Mouse (Mus musculus): ENCODE results near the gene Xylt1.
A peak's percentile ranks its signal among the peaks of the same experiment; 100 is the strongest.

The Xylt1 gene

DNA sequence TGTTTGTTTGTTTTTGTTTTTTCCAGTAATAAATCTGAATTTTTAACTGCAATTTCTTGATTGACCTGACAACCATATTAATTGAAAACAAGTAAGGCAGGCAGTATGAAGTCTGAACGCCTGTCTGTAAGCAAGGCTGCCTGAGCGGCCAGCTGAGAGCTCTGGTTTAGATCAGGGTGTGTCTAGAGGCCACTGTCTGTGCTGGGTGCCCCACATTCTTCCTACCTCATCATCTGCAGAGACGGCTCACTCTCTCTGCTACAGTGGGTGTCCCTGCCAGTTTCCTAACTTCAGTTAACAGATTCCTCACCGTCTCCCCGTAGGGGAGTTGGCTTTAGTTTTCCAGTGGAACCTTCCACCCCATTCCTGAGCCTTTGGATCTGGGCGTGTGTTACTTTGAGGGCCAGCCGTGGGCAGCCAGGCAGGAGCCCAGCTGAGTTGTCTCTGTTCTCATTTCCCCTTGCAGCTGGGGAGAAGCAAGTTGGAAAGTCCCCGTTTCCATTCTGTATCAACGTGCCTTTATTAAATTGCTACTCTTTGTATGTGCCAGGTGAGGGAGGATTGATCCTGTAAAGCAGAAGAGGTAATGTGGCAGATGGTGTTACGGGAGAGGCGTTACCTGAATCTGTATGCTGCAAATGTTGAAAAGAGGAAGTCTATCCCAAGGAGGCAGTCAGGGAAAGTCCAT, 187.0 kb downstream of the Xylt1 start:
- no peak for DNase-seq

DNA sequence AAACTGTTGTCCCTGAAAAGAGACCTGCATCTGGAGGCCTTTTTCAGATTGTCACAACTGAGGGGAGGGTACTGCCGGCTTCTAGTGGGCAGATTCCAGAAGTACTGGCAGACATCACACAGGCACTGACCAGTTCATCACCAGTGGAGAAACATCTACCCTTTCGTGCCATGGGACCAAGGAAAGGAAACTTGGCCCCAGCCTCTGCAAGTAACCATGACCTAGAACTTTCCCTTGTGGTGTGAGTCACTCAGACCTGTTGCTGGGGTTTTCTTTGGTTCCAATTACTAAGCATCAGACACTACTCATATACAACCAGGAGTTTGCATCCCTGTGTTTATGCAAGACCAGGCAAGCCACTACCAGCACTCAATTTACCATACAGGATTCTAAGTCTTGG, 190.4 kb downstream of the Xylt1 start:
- no peak for DNase-seq

DNA sequence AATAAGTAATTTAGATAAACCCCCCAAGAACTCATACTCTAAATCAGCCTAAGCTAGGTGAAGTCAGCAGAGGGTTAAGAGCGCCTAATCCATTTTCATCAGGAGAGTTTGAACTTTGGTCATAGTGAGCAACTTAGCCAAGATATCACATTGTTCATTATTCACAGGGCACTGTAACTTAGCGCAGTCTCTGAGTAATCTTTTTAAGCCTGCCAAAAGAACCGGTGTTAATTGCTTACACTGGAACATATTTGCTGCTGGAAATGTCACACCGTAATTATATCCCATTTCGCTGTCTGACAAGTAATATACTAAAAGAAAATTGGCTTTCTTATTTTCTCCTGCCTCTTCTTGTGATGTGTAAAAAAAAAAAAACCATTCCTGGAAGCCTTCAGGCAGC, 190.9 kb downstream of the Xylt1 start:
- no peak for DNase-seq

DNA sequence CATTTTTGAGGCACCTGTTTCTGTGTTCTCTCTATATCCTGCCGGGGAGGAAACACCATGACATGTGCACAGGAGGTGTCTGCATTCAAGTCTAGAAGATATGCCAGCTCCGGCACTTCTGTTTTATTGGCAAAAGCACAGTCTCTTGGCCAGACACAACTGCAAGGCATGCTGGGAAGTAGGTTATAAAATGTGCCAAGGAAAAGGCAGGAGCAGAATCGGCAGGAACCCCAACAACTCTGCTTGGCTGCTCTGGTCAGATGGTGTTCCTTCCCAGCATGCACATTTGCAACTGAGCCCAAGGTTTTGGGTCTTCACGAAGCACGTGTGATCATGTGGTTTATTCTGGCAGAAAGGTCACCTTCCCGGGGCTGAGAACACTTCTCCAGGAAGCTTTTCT, 192.4 kb downstream of the Xylt1 start:
- DNase-seq: no peak

DNA sequence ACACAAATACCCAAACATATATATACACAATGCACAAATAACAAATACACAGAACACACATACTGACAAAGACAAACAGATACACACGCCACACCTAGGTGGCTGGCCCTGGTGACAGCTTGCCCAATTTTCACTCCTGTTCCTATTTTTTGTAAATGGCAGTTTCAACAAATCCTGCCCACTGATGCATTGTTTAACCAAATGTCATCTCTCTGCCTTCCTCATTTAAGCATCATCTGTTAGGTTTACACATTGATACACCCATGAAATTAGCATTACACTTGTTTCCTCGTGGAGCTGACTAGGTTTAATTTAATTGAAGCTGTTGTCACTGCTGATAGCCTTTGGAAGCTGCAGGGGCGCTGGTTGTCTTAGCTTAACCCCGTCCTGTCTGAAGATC, 194.6 kb downstream of the Xylt1 start:
- no peak for DNase-seq

DNA sequence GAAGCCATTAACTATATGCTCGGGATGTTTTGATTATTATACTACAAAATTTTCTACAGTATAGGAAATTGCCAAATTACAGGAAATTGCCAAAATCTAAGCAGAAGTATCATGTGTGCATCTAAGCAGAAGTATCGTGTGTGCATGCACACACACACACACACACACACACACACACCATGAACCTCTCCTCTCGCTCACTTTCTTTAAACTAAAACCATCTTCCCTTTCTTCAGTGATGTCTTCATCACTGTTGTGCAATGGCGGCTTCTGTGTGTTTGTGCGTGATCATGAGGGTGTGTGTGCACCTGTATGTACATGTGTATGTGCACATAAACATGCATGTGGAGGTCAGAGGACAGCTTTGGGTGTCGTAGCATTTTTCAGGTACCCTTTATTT, 196.3 kb downstream of the Xylt1 start:
- DNase-seq: no peak

DNA sequence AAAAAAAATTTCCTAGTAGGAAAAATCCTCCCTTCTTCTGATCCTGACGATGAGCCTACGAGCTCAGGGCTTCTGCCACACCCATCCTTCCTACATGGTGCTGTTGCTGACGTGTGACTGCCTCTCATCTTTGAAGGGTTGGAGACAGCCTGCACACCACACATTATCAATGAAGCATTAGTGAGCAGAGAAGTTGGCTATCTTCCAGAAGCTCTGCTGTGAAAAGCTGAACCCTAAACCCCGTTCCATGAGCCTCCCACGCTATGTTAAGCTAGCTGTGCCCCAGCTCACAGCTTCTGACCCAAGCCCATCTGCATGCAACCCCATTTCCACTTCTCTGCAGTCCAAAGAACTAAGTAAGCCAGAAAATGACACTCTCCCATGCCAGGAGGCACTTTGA, 204.4 kb downstream of the Xylt1 start:
- no peak for DNase-seq

DNA sequence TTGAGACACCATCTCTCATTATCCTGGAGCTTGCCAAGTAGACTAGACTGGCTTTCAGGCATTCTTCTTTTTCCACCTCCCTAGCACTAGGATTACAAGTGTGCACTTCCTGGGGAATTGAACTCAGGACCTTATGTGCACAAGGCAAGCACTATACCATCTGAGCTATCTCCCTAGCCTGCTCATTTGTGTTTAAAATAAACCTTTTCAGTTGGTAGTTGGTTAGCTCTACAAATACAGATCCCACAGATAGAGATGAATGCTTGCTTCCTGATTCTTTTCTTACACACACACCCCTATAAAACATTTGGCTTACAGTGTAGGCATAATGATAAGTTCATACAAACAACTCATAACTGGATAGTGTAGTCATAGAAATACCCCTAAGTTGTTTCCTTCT, 206.0 kb downstream of the Xylt1 start:
- no peak for DNase-seq

DNA sequence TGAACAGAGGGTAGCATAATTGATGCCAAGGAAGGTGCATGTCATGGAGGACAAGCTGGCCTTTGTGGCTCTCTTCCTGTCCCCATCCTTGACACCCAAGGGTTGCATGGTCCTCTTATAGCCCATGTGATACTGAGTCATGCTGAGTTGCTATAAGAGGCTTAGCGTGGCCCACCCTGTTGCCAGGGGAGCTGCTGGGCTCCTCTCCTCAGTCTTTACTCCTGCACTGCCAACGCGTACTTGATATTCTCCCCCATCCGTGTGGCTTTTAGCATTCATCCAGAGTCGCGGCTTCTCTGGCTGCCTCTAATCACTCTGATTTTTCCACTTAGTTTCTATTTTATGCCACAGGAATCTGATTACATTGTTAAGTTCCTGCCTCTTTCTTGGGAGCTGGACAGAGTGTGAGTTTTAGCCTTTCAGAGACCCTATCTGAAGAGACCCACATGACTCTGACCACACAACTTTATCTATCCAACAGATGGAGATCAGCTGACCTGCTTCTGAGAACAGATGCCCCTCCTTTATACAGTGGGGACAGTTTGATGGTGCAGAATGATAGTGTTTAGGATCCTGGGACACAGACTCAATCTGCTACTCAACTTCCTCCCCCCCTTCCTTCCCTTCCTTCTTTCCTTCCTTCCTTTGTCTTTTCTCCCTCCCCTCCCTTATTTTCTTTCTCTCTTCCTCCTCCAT, 206.6 kb downstream of the Xylt1 start:
- no peak for DNase-seq

DNA sequence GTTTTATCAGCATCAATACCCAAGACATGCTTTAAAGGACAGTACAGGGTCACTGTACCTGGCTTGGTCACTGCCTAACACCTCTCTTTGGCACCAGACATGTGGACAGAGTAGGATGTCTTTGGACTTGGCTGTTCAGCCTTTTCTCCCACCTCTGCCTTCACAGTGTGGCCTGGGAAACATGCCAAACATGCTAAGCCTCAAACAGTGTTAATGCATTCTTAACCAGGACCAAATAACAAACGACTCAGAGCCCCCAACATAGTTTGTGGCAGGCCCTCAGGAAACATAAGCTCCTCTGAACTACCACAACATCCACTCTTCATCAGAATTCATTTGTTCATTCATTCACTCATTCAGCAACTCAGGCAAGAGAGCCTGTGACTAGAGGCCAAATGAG, 207.6 kb downstream of the Xylt1 start:
- no peak for DNase-seq

DNA sequence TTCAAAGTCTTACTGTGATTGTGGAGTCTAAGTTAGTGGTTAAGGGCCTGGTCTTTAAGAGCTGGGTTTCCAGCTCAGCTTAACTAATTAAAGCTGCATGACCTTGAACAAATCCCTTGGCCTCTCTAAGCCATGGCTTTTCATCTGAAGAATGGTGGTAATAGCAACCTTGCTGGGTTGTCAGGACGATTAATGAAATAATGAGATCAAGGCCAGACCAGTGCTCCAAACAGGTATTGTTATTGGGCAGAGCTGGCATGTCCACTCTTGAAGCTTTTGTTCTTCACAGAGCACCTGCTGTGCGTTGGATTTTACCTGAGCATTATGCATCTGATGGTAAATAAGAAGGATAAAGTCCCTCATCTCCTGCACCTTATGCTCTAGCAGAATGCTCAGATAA, 208.6 kb downstream of the Xylt1 start:
- DNase-seq: no peak

DNA sequence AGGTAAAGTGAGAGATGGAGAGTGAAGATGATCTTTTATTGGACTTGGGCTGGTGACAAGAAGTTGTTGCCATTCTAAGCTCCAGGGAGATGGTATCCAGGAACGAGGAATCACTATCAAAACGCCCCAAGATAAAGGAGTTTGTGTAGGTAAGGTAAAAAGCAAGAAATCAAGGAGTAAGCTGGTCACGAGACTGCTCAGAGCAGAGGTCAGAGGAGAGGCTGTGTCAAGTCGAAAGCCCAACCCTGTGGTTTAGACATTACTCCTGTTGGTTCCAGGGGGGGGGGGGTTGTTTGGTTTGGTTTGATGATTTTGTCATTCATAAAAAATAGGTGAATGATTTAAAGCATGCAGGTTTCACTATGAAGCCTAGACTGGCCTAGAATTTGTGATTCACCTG, 209.0 kb downstream of the Xylt1 start:
- DNase-seq: no peak

DNA sequence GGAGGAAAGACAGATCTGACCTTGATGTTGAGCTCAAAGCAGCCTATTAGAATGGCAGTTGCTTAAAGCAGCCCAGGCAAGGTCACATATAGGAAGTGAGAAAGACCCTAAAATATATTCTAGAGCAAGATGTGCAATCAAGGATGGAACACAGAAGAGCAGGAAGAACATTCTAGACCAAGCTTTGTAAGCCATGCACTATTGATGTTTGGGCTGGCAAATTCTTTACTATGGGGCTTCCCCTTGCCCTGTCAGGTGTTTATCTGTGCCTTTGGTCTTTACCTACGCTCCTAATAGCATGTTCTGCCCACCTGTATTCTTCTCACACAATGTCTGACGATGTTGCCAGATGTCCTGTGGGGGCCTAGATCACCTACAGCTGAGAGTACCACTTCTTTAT, 213.4 kb downstream of the Xylt1 start:
- no peak for DNase-seq

DNA sequence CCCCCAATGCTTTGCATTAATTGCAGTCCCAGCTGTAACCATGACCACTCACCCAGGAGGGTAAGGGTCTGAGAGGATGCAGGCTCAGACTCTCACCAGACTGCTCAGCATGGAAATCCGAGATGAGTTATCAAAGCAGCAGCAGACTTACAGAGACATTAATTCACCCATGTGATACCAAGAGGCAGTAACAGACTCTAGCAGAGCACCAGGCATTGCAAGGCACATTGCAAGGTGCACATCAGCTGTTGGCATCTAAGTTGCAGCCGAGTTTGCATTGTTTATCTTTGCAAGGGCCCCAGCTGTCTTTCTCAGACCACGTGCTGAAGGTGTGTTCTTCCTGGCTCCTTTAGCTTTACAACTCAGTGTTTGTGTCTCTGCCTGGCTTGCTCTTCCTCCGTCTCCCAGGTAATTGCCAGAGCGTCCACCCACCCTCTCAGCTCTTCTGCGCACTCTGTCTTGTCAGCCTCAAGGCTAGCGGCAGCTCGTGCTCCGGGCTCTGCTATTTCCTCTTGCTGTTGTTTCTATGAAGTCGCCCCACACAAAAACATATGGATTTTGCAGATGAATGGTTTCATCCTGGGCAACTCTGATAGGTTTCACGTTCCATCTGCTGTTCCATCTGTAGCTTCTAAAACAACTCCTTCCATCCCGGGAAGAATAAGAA, 214.4 kb downstream of the Xylt1 start:
- no peak for DNase-seq

DNA sequence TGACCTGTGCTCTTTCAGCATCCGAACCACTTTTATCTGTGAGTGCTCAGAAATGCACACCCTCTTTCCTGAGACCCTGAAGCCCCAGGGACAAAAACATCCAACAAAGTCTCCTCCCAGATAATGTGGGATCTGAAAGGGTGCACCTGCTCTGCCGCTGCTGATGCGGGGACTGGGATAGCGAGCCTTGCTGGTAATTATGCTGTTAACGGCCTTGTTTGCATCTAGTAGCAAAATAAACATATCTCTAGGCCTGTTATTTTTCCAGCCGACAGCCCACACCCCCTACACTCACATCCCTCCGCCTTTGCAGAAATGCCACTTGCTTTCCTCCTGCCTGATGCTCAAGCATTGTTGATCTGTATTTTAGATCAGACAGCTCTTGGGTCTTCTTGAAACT, 219.7 kb downstream of the Xylt1 start:
- DNase-seq: no peak

DNA sequence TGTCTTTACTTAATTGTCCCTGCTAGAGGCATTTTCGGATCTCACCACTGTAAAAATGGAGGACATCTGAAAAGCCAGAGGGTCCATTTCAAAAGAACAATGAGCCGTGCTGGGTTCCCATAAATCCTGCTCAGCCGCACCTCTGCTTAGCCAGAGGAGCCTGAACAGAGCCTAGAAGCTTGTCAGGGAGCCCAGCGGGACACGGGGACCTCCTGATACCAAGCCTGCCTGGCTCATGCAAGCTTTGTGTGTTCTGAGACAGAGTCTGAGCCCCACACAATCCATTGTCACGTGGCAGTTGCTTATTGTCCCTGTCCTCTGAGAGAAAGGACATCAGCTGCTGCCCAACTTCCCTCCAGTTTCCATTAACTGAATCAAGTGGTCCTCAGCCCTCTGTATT, 229.7 kb downstream of the Xylt1 start:
- no peak for DNase-seq

DNA sequence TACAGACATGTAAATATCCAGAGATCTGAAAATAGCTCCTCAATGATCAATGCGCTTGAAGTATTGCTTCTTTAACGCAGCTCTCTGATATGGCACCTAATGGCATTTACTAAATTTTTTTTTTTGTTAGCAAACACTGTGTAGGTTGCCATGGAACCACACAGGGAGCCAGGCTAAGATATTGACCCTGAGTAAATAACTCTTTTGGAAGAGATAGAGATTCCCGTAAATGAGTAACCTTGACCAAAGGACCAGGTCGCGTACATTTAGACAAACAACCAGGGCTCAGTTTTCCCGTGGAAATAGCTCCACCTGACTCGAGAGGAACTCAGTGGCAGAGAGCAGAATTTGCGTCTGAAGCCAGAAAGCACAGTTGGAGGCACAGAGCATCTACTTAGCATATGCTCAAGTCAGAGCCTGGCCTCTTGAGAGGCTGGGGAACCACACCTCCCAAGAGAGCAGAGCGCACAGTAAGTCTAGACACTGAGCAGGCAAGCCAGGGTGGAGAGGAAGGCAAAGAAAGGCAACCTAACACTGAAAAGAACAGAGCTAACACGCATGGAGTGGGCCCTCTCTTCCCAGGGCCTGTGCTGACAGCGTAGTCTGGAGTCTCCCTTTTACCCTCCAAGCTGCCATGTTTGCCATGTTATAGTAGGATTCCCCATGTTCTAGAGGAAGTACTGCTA, 232.2 kb downstream of the Xylt1 start:
- peak; percentile 30 for DNase-seq

DNA sequence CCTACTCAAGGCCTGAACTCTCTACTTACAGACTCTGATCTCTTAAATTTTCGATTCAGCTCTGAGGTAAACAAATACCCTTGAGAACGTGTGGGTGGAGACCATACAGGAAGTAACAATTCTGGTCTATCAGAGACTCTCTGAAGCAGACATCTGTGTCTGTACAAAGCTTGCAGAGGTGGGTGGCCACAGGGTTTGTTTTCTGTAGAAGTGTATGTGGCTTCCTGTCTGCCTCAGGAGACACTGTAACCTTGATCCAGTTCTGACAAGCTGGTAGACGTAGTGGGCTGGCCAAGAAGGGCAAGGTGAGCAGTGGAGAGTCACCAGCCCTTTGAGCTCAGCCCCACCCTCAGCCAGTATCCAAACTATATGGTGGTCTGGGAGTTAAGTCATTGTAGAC, 233.0 kb downstream of the Xylt1 start:
- peak; percentile 67 for DNase-seq

DNA sequence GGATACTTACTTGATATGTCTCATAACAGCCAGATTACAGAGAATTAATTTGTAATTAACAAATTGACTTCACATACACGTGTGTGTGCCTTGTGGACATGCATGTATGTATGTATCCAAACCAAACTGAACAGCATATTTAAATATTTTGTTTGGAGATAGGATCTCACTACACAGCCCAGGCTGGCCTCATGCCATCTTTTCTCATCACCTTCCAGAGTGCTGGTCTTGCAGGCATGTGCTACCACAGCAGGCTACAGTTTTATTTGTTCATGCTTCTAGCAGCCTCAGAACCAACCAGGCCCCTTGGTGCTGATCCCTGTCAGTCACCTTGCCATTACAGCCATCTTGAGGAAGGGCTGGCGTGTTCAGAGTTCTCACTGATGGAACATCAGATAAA, 233.6 kb downstream of the Xylt1 start:
- DNase-seq: no peak

DNA sequence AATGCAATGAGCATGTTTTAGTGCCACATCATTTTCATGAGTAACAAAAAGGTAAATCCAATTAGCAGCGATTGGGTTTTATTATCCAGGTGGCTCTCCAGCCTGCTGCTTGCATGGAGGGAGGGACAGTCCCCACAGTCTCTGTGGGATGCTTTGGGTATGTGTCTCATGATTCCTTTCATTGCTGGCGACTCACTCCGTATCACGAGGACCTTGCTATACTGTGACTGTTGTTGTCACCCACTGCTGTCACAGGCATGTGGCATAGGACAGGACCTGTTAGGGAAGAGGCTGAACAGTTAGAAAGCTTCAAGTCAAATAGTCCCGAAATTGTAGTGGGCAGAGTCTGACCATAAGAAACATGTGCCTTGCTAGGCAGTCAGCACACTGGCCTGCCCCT, 234.1 kb downstream of the Xylt1 start:
- DNase-seq: no peak

DNA sequence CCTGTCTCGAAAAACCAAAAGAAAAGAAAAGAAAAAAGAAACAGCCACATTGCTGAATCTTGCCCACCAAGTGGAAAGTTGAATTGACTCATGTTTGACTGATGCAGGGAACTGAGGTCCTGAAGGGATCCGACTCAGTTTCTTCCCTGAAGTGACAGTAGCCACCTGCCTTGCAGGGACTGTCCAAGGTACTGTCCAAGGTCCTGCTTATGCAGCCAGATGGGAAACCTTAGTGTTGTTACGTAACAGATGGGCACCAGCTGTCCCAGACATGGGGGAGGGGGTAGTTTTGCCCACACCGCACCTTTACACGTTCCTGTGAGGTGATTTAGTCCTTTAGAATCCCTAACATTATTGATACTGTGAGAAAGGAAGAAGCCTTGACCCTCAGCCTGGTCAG, 235.5 kb downstream of the Xylt1 start:
- no peak for DNase-seq

DNA sequence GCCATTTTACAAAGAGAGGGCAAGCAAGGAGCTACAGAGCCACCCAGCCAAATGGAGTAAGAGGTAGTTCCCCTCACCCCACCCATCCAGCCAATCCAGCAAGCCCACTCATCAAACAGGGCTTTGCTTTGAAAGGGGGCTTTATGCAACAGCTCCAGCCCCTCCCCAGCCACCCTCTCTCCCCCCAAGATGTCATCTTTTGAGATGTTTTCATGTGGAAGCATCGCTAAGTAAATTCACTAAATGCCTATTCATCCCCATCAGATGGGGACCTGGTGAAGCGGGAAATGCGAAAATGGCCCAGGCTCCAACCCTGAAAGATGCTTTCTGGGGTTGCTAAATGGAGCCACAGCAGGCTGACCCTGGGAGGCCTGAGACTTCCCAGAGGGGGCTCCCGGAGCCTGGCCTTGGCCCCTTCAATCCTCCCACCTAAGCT, 238.0 kb downstream of the Xylt1 start:
- DNase-seq: no peak

DNA sequence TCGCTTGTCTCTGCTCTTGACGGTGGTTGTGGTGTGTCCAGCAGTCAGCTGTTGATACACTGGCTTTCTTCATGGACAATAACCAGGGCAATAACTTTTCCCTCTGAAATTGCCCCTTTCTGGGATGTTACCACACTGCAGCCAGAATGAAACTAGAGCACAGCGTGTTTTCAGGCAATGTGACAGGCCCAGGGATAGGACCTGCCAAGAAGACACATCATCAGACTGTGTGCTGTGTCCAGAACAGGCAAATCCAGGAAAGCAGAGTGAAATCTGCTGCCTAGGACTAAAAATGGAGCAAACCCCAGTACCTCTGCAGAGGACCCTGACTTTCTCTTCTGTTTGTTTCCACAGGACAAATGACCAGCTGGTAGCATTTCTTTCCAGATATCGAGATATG, 240.8 kb downstream of the Xylt1 start:
- DNase-seq: no peak

DNA sequence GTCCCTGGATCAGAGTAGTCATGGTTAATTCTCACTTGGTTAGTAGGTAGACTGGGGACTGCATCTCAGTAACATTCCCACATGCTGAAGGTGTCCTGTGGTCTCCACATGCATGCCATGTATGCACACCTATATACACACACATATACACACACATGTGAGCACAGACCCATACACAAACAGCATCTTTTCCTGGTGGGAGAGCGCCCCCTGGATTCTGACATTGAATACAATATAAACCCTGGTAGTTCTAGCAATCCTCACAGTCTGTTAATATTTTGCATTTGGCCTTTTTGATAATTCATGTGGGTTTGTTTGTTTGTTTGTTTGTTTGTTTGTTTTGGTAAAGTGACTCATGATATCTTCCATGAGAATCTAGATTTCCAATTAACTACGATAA, 242.0 kb downstream of the Xylt1 start:
- DNase-seq: peak; percentile 69
